Mouse (Mus musculus): ENCODE results near the gene Plekhm1.

Gene Plekhm1

GRCm38 (mm10) chr11:103359841-103360641 lies 52.4 kb downstream of the Plekhm1 start:
- DNase-seq, result peak; percentile 79 to 89

- DNase-seq, result peak; percentile 65 to 74
These were observed 53.4 kb downstream of the Plekhm1 start for GRCm38 (mm10) chr11:103359122-103359521.

GRCm38 (mm10) chr11:103358316-103358715 lies 54.2 kb downstream of the Plekhm1 start:
- DNase-seq, result no peak

- DNase-seq, result no peak
These were observed 54.8 kb downstream of the Plekhm1 start for GRCm38 (mm10) chr11:103357710-103358109.

GRCm38 (mm10) chr11:103356938-103357670 lies 55.4 kb downstream of the Plekhm1 start:
- no peak for DNase-seq

- DNase-seq, result no peak
These were observed 56.4 kb downstream of the Plekhm1 start for GRCm38 (mm10) chr11:103356032-103356571.

- no peak for DNase-seq
These were observed 57.2 kb downstream of the Plekhm1 start for GRCm38 (mm10) chr11:103355251-103355650.

- no peak for DNase-seq
These were observed 58.5 kb downstream of the Plekhm1 start for GRCm38 (mm10) chr11:103354033-103354432.

- no peak for DNase-seq
These were observed 60.2 kb downstream of the Plekhm1 start for GRCm38 (mm10) chr11:103352239-103352814.

- no peak for DNase-seq
These were observed 61.7 kb downstream of the Plekhm1 start for GRCm38 (mm10) chr11:103350711-103351315.

- no peak for DNase-seq
These were observed 62.8 kb downstream of the Plekhm1 start for GRCm38 (mm10) chr11:103349699-103350098.

GRCm38 (mm10) chr11:103346657-103347056 lies 65.8 kb downstream of the Plekhm1 start:
- peak; percentile 60 to 66 for DNase-seq

- no peak for DNase-seq
These were observed 66.3 kb downstream of the Plekhm1 start for GRCm38 (mm10) chr11:103346236-103346635.

GRCm38 (mm10) chr11:103345408-103346091 lies 66.9 kb downstream of the Plekhm1 start:
- DNase-seq, result peak in 1 of 2 experiments; percentile 32

GRCm38 (mm10) chr11:103344494-103345332 lies 67.8 kb downstream of the Plekhm1 start:
- peak; percentile 69 to 72 for DNase-seq

- no peak for DNase-seq
These were observed 68.6 kb downstream of the Plekhm1 start for GRCm38 (mm10) chr11:103343881-103344280.

- DNase-seq, result peak in 1 of 2 experiments; percentile 44
These were observed 69.4 kb downstream of the Plekhm1 start for GRCm38 (mm10) chr11:103343063-103343462.

- no peak for DNase-seq
These were observed 71.8 kb downstream of the Plekhm1 start for GRCm38 (mm10) chr11:103340677-103341076.

- no peak for DNase-seq
These were observed 72.4 kb downstream of the Plekhm1 start for GRCm38 (mm10) chr11:103340130-103340529.

- DNase-seq, result no peak
These were observed 72.9 kb downstream of the Plekhm1 start for GRCm38 (mm10) chr11:103339414-103340119.

- no peak for DNase-seq
These were observed 73.8 kb downstream of the Plekhm1 start for GRCm38 (mm10) chr11:103338671-103339070.

Data from spleen, adult 18-20 months (tissue).